Mouse (Mus musculus): ENCODE data around the gene Dlg4. TPM values are rescaled to one million over a fixed set of nuclear protein-coding genes. Genes with fewer than 3 reads are reported as not detected.
A peak's percentile ranks its signal among the peaks of the same experiment; 100 is the strongest.

Dlg4 gene
- total RNA-seq (2012; rRNA removed) (9.8 and 15.3 TPM in 2 replicates), total RNA-seq (2014; rRNA removed) (6.1 and 7.3 TPM in 2 replicates), polyA plus RNA-seq (2012; ENCODE audit: insufficient read length, low read depth) (6.8 and 9.3 TPM in 2 replicates)

DNA sequence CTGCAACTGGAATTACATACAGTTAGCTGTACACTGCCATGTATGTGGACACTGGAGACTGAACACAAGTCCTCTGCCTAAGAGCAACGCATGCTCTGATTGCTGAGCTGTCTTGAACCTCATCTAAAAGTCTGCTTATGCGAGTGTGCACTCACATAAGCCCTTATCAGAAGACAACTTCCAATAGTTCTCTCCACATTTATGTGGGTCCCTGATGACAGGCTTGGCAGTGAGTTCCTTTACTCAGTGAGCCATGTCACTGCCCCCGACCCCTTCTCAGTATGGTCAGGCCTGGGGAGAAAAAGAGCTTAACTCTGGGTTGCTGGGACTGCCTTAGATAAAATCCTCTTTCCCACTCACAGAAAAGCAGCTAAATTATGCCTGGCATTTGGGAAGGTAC lies at the start of gene Dlg4:
Gene Dlg4, plus strand, starts transcription at position 274 of the 400 bp plus-strand sequence.
- DNase-seq (ENCODE audit: extremely low read depth) = no peak
- Histone ChIP-seq H3K9ac (ENCODE audit: insufficient read depth, low read depth) (no peak within 1 kb of the TSS), H3K27ac (ENCODE audit: insufficient read depth, low read depth) (no peak within 1 kb of the TSS), H3K9me3 (replicated peaks; ENCODE audit: low read length) (no peaks in the 10 kb centered on the region), H3K4me1 (ENCODE audit: control insufficient read depth in 1 of 2, insufficient read depth in 2 of 2) (peaks cover 22 to 39% of the 10 kb centered on the region in 2 experiments), H3K79me2 (replicated peaks; ENCODE audit: control insufficient read depth, extremely low read depth, insufficient read depth, poor library complexity, severe bottlenecking) (no peaks in the 10 kb centered on the region), H3K4me3 (replicated peaks in 1 of 3; ENCODE audit: low read depth in 2 of 3, low read length in 2 of 3, poor library complexity in 1 of 3) (no peak within 1 kb of the TSS), H3K36me3 (replicated peaks in 1 of 2; ENCODE audit: control insufficient read depth in 1 of 2, insufficient read depth in 1 of 2, low read length in 1 of 2) (peaks cover 24 to 29% of the 10 kb centered on the region in 2 experiments), H3K27me3 (replicated peaks) (no peaks in the 10 kb centered on the region), H3K4me2 (ENCODE audit: insufficient read depth, low read depth, poor library complexity, severe bottlenecking) (0 out of 2 replicates have a peak within 1 kb of the TSS, but pooled peaks have one; percentile 54)
- in situ Hi-C loops (cut with MboI; ENCODE audit: low pct_ligation_motif_present, low pct_unique_long_range_greater_than_20kb, low sequenced_read_pairs) (loop anchor here (25.0 kb wide), 1 partner anchor 929 kb away; the partner anchor contains the start of genes Per1 and Vamp2), dilution Hi-C loops (cut with MboI; ENCODE audit: extremely low pct_ligation_motif_present, extremely low pct_unique_long_range_greater_than_20kb, low sequenced_read_pairs) (no loop called here)
- no peak for TF ChIP-seq CHD1 (IDR thresholded peaks at IDR 0.05; ENCODE audit: low read depth, low read length)
- TF ChIP-seq MEF2A (IDR thresholded peaks at IDR 0.05; ENCODE audit: borderline replicate concordance, low read depth, low read length) = no peak
- no peak for TF ChIP-seq BHLHE40 (IDR thresholded peaks at IDR 0.05; ENCODE audit: low read depth, low read length)
- no peak for TF ChIP-seq MXI1 (IDR thresholded peaks at IDR 0.05; ENCODE audit: low read depth, low read length)
- TF ChIP-seq MAX (IDR thresholded peaks at IDR 0.05; ENCODE audit: low read length) = no peak
- no peak for TF ChIP-seq RAD21 (IDR thresholded peaks at IDR 0.05; ENCODE audit: low read depth, low read length)
- no peak for TF ChIP-seq MAFK (IDR thresholded peaks at IDR 0.05; ENCODE audit: insufficient replicate concordance, low read length)
- no peak for TF ChIP-seq POLR2A (IDR thresholded peaks at IDR 0.05; ENCODE audit: low read depth, low read length)
- no peak for TF ChIP-seq GABPA (IDR thresholded peaks at IDR 0.05; ENCODE audit: insufficient replicate concordance, low read depth, low read length)
- no peak for TF ChIP-seq RCOR1 (conservative IDR thresholded peaks at IDR 0.05; ENCODE audit: low read depth, low read length)
- no peak for TF ChIP-seq EP300 (IDR thresholded peaks at IDR 0.05; ENCODE audit: low read length)
- no peak for TF ChIP-seq MYC (IDR thresholded peaks at IDR 0.05; ENCODE audit: low read depth, low read length)

DNA sequence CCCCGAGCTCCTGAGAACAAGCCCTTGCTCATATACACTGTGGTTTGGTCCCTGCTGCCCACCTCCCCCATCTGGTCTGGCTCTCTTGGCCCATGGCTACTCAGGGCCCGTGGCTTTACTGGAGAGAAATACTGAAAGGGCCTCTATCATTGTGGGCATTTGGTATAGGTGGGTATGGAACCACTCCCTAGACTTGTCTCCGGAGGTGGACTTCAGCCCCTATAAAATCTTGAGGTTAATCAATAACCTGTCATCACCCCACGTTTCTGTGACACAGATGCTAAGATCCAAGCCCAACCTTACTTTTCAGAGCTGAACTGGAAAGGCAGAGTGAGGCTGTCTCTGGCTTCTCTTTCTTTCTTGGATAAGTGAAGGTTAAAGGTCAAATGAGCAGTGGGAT lies 47.9 kb upstream of the Dlg4 start:
- no peak overlapping the region for H3K4me2 ChIP-seq (ENCODE audit: insufficient read depth, low read depth, poor library complexity, severe bottlenecking)
- peaks cover 31 to 53% of the 10 kb centered on the region in 2 experiments for H3K36me3 ChIP-seq (replicated peaks in 1 of 2; ENCODE audit: control insufficient read depth in 1 of 2, insufficient read depth in 1 of 2, low read length in 1 of 2)
- H3K27me3 ChIP-seq (replicated peaks) = no peaks in the 10 kb centered on the region
- no peak overlapping the region for H3K27ac ChIP-seq (ENCODE audit: insufficient read depth, low read depth)
- peaks cover 14 to 49% of the 10 kb centered on the region in 2 experiments for H3K4me1 ChIP-seq (ENCODE audit: control insufficient read depth in 1 of 2, insufficient read depth in 2 of 2)
- H3K4me3 ChIP-seq (replicated peaks in 1 of 3; ENCODE audit: low read depth in 2 of 3, low read length in 2 of 3, poor library complexity in 1 of 3) = no peak overlapping the region
- dilution Hi-C loops (cut with MboI; ENCODE audit: extremely low pct_ligation_motif_present, extremely low pct_unique_long_range_greater_than_20kb, low sequenced_read_pairs) = no loop called here
- no peak overlapping the region for H3K9ac ChIP-seq (ENCODE audit: insufficient read depth, low read depth)
- TF ChIP-seq TCF12 (IDR thresholded peaks at IDR 0.05; ENCODE audit: low read depth, low read length) = no peak
- no peak for TF ChIP-seq MAFK (IDR thresholded peaks at IDR 0.05; ENCODE audit: insufficient replicate concordance, low read length)
- TF ChIP-seq GABPA (IDR thresholded peaks at IDR 0.05; ENCODE audit: insufficient replicate concordance, low read depth, low read length) = no peak
- no peak for TF ChIP-seq JUN (IDR thresholded peaks at IDR 0.05; ENCODE audit: insufficient read depth, low read depth, low read length)
- no peak for TF ChIP-seq SIN3A (IDR thresholded peaks at IDR 0.05; ENCODE audit: low read length)
- TF ChIP-seq CTCF (conservative IDR thresholded peaks at IDR 0.05 in 1 of 2, IDR thresholded peaks at IDR 0.05 in 1 of 2; ENCODE audit: low read depth in 2 of 2, low read length in 2 of 2) = no peak
- no peak for TF ChIP-seq MAX (IDR thresholded peaks at IDR 0.05; ENCODE audit: low read length)
- no peak for TF ChIP-seq IRF4 (IDR thresholded peaks at IDR 0.05; ENCODE audit: low read depth, low read length)
- TF ChIP-seq MEF2A (IDR thresholded peaks at IDR 0.05; ENCODE audit: borderline replicate concordance, low read depth, low read length) = no peak
- TF ChIP-seq POLR2A (IDR thresholded peaks at IDR 0.05; ENCODE audit: low read depth, low read length) = no peak
- TF ChIP-seq CHD1 (IDR thresholded peaks at IDR 0.05; ENCODE audit: low read depth, low read length) = no peak
- no peak for TF ChIP-seq MAZ (IDR thresholded peaks at IDR 0.05; ENCODE audit: low read depth, low read length)
- no peak for TF ChIP-seq ZNF384 (IDR thresholded peaks at IDR 0.05; ENCODE audit: low read depth, low read length)
- TF ChIP-seq RCOR1 (conservative IDR thresholded peaks at IDR 0.05; ENCODE audit: low read depth, low read length) = no peak
- TF ChIP-seq ZMIZ1 (IDR thresholded peaks at IDR 0.05; ENCODE audit: low read depth, low read length) = no peak
- H3K79me2 ChIP-seq (replicated peaks; ENCODE audit: control insufficient read depth, extremely low read depth, insufficient read depth, poor library complexity, severe bottlenecking) = 0 out of 2 replicates have a peak, but pooled peaks cover 2% of the 10 kb centered on the region
- in situ Hi-C loops (cut with MboI; ENCODE audit: low pct_ligation_motif_present, low pct_unique_long_range_greater_than_20kb, low sequenced_read_pairs) = no loop called here
- no peak for DNase-seq (ENCODE audit: extremely low read depth)
- H3K9me3 ChIP-seq (replicated peaks; ENCODE audit: low read length) = peaks cover 24% of the 10 kb centered on the region

All from CH12.LX (cell line).